Mouse (Mus musculus): ENCODE data around the gene Cnn1.

DNA sequence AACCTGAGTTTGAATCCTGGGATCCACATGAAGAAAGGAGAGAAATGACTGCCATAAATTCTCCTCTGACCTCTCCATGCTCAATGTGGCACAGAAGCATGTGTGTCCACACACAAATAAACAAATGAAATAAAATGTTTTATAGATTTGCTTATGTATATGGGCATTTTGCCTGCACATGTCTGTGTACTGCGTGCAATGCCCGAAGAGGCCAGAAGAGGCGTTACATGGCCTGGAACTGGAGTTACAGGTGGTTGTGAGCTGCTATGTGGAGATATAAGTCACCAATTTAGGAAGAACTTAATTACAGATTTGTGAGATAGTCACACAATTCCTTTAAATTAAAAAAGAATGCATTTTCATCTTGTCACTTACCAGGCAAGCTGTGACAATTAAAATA is 54.8 kb downstream of the Cnn1 start:
- no peak for TF ChIP-seq EP300 (IDR thresholded peaks at IDR 0.05; ENCODE audit: low read depth)
- no peak for TF ChIP-seq CTCF (IDR thresholded peaks at IDR 0.05; ENCODE audit: low read depth)

Data from heart, postnatal 0 days (tissue).